Mouse (Mus musculus) stomach, postnatal 0 days (tissue): ENCODE data around the gene Abhd5. TPM values are rescaled to one million over a fixed set of nuclear protein-coding genes. Genes with fewer than 3 reads are reported as not detected.

Source experiments
- ATAC-seq: fragments of 200-750 bp; cut with Nextera tagmentation; 2 replicates; pipeline ENCODE4 v1.8.0; 2017; ENCODE audit not compliant: low FRiP score, low TSS enrichment
- DNase-seq: peaks from one replicate; pipeline ENCODE4 v3.0.0-alpha.2; 2016; ENCODE audit warnings: low spot score
- H3K27ac ChIP-seq: fragments of 300-500 bp; sonication (generic); replicated peaks from 2 replicates; pipeline ENCODE4 v1.5.1; 2014; ENCODE audit warnings: mild to moderate bottlenecking, control low read depth
- H3K27me3 ChIP-seq: fragments of 300-500 bp; sonication (generic); 2 replicates; pipeline ENCODE4 v1.6.1; 2014; ENCODE audit warnings: low read length; ENCODE audit not compliant: control insufficient read depth, insufficient read depth
- H3K36me3 ChIP-seq: fragments of 300-500 bp; sonication (generic); 2 replicates; pipeline ENCODE4 v1.6.1; 2014; ENCODE audit warnings: low read length, mixed read lengths; ENCODE audit not compliant: control insufficient read depth, insufficient read depth
- H3K4me1 ChIP-seq: fragments of 300-500 bp; sonication (generic); replicated peaks from 2 replicates; pipeline ENCODE4 v1.6.1; 2014; ENCODE audit warnings: antibody characterized with exemption; ENCODE audit not compliant: control insufficient read depth, insufficient read depth
- H3K4me2 ChIP-seq: fragments of 300-500 bp; sonication (generic); replicated peaks from 2 replicates; pipeline ENCODE4 v1.6.1; 2014; ENCODE audit warnings: low read depth, mild to moderate bottlenecking, control low read depth, moderate library complexity
- H3K4me3 ChIP-seq: fragments of 300-500 bp; sonication (generic); 2 replicates; pipeline ENCODE4 v1.5.1; 2014; ENCODE audit warnings: low read depth, low read length, control low read depth
- H3K9ac ChIP-seq: fragments of 300-500 bp; sonication (generic); 2 replicates; pipeline ENCODE4 v1.6.1; 2014; ENCODE audit warnings: mild to moderate bottlenecking, low read length, control low read depth, mixed read lengths
- H3K9me3 ChIP-seq: fragments of 300-500 bp; sonication (generic); 2 replicates; pipeline ENCODE4 v1.6.1; 2016; ENCODE audit warnings: low read length; ENCODE audit not compliant: control insufficient read depth
- CTCF ChIP-seq: IDR thresholded peaks from 2 replicates; pipeline ENCODE4 v1.5.1; 2016; ENCODE audit warnings: antibody characterized with exemption, low read depth, mild to moderate bottlenecking, moderate library complexity
- EP300 ChIP-seq: optimal IDR thresholded peaks from 2 replicates; pipeline ENCODE3; 2016; ENCODE audit warnings: antibody characterized with exemption
- WGBS: fragments of 180-500 bp; shearing (Covaris S2); extraction: QIAGEN DNeasy Blood & Tissue Kit; methylation state at CpG from one replicate; pipeline ENCODE4 v1.1.7; 2014; 5-methylcytosine and 5-hydroxymethylcytosine counted together
- polyA plus RNA-seq: library from polyadenylated mRNA; unstranded; fragments of >200 nt; fragmentation: Nextera tagmentation; extraction: Ambion mirVana; gene quantifications from 2 replicates; pipeline ENCODE4 v1.2.1, GENCODE M21; 2015

Gene Abhd5
- polyA plus RNA-seq, 1 experiment from 2014 or later = 39.4 TPM

GRCm38 (mm10) chr9:122401239-122401638, 49.8 kb downstream of the Abhd5 start:
- Histone ChIP-seq H3K4me3 (no peak overlapping the region), H3K9me3 (no peaks in the 10 kb centered on the region), H3K36me3 (no peaks in the 10 kb centered on the region), H3K4me2 (no peak overlapping the region), H3K9ac (no peak overlapping the region), H3K4me1 (no peaks in the 10 kb centered on the region), H3K27me3 (no peaks in the 10 kb centered on the region), H3K27ac (peak overlapping the region; percentile 36)
- peak; percentile 36 for DNase-seq
- TF ChIP-seq EP300 (no peak), CTCF (no peak)
- ATAC-seq = peak; percentile 87
- 75% methylated on average over 4 of the region's 4 CpGs for WGBS

GRCm38 (mm10) chr9:122410437-122411175, 59.2 kb downstream of the Abhd5 start:
- Histone ChIP-seq H3K27me3 (no peaks in the 10 kb centered on the region), H3K9ac (no peak overlapping the region), H3K9me3 (no peaks in the 10 kb centered on the region), H3K4me2 (no peak overlapping the region), H3K4me3 (no peak overlapping the region), H3K27ac (no peak overlapping the region), H3K36me3 (no peaks in the 10 kb centered on the region), H3K4me1 (no peaks in the 10 kb centered on the region)
- TF ChIP-seq EP300 (no peak), CTCF (no peak)
- ATAC-seq = no peak
- no peak for DNase-seq
- 86% methylated on average over 16 of the region's 16 CpGs for WGBS

- no peaks in the 10 kb centered on the region for H3K4me1 ChIP-seq
- TF ChIP-seq EP300 (no peak), CTCF (no peak)
- DNase-seq (no peak), ATAC-seq (no peak)
- no peaks in the 10 kb centered on the region for H3K9me3 ChIP-seq
- H3K36me3 ChIP-seq = no peaks in the 10 kb centered on the region
- H3K27me3 ChIP-seq = no peaks in the 10 kb centered on the region
- no peak overlapping the region for H3K4me2 ChIP-seq
- H3K9ac ChIP-seq = no peak overlapping the region
- no peak overlapping the region for H3K4me3 ChIP-seq
- H3K27ac ChIP-seq = no peak overlapping the region
- WGBS = 86% methylated on average over 1 of the region's 1 CpGs
Measured at GRCm38 (mm10) chr9:122414648-122415047, 63.2 kb downstream of the Abhd5 start.

GRCm38 (mm10) chr9:122415056-122415775, 63.8 kb downstream of the Abhd5 start:
- no peak for ATAC-seq
- DNase-seq = no peak
- H3K9me3 ChIP-seq = no peaks in the 10 kb centered on the region
- no peak overlapping the region for H3K27ac ChIP-seq
- no peak overlapping the region for H3K9ac ChIP-seq
- H3K4me2 ChIP-seq = no peak overlapping the region
- H3K4me1 ChIP-seq = no peaks in the 10 kb centered on the region
- no peak overlapping the region for H3K4me3 ChIP-seq
- 60% methylated on average over 8 of the region's 8 CpGs for WGBS
- H3K36me3 ChIP-seq = no peaks in the 10 kb centered on the region
- H3K27me3 ChIP-seq = no peaks in the 10 kb centered on the region
- TF ChIP-seq CTCF (no peak), EP300 (no peak)

DNA sequence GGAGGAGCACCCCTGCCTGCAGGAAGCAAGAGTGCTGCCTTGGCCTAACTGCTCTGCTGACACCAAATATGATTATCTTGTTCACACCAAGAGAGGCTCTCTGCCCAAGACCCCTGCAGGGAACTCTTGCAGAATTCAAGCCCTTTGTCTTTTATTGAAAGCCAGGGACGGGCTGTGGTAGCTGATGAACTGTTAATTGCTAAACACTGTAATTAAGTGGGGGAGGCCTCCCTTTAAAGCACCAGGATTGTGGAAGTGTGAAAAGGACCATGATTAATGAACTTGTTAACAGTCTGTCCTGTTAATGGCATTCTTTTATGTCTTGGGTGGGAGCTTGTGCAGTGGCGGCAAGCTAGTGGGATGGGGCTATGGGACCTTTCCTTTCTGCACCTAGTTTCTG, 65.2 kb downstream of the Abhd5 start:
- Histone ChIP-seq H3K4me1 (no peaks in the 10 kb centered on the region), H3K4me2 (no peak overlapping the region), H3K27me3 (no peaks in the 10 kb centered on the region), H3K9me3 (no peaks in the 10 kb centered on the region), H3K36me3 (no peaks in the 10 kb centered on the region), H3K9ac (no peak overlapping the region), H3K4me3 (no peak overlapping the region), H3K27ac (no peak overlapping the region)
- WGBS = 51% methylated on average over 2 of the region's 2 CpGs
- TF ChIP-seq CTCF = no peak
- no peak for TF ChIP-seq EP300
- ATAC-seq = no peak
- no peak for DNase-seq

- peak overlapping the region; percentile 49; the same call in 1 of the 2 replicates for H3K27ac ChIP-seq
- ATAC-seq (no peak), DNase-seq (no peak)
- no peaks in the 10 kb centered on the region for H3K36me3 ChIP-seq
- TF ChIP-seq CTCF = no peak
- no peak for TF ChIP-seq EP300
- H3K4me2 ChIP-seq = no peak overlapping the region
- no peak overlapping the region for H3K9ac ChIP-seq
- WGBS = 55% methylated on average over 5 of the region's 5 CpGs
- H3K4me1 ChIP-seq = no peaks in the 10 kb centered on the region
- H3K27me3 ChIP-seq = no peaks in the 10 kb centered on the region
- no peaks in the 10 kb centered on the region for H3K9me3 ChIP-seq
- no peak overlapping the region for H3K4me3 ChIP-seq
Measured at GRCm38 (mm10) chr9:122420195-122420756, 68.9 kb downstream of the Abhd5 start.
